Mouse (Mus musculus) cerebellum, postnatal 10 days (tissue): ENCODE results near the gene Stk10.
"Not testable (repeated sequence)": the region's sequence is repeated elsewhere in the genome, so short reads cannot be mapped to it uniquely, and the experiment has no call there.

Experiments
- DNase-seq, 2 experiments: peaks; one replicate each; pipeline ENCODE4 v3.0.0; 2021; ENCODE audit warnings: mixed read lengths in 2 of 2

Gene Stk10

GRCm38 (mm10) chr11:32532765-32533481 is at the start of gene Stk10:
Stk10 (plus strand) TSS chr11:32533305.
- DNase-seq, result peak; percentile 80 to 90

GRCm38 (mm10) chr11:32485290-32485689 is 47.8 kb upstream of the Stk10 start:
- peak; percentile 12 to 18 for DNase-seq

GRCm38 (mm10) chr11:32486621-32487020 is 46.5 kb upstream of the Stk10 start:
- DNase-seq, result no peak

GRCm38 (mm10) chr11:32487501-32487900 is 45.6 kb upstream of the Stk10 start:
- no peak for DNase-seq

GRCm38 (mm10) chr11:32488344-32488743 is 44.8 kb upstream of the Stk10 start:
- no peak for DNase-seq

GRCm38 (mm10) chr11:32488808-32489670 is 44.1 kb upstream of the Stk10 start:
- no peak for DNase-seq

GRCm38 (mm10) chr11:32491079-32491478 is 42.0 kb upstream of the Stk10 start:
- DNase-seq, result no peak

- DNase-seq, result peak; percentile 20 to 31
Measured at GRCm38 (mm10) chr11:32493312-32493711, 39.8 kb upstream of the Stk10 start.

GRCm38 (mm10) chr11:32495283-32495682 is 37.8 kb upstream of the Stk10 start:
- no peak for DNase-seq

GRCm38 (mm10) chr11:32498757-32499535 is 34.2 kb upstream of the Stk10 start:
- peak; percentile 77 to 79 for DNase-seq

GRCm38 (mm10) chr11:32499931-32500330 is 33.2 kb upstream of the Stk10 start:
- no peak for DNase-seq

- no peak for DNase-seq
Measured at GRCm38 (mm10) chr11:32503711-32504110, 29.4 kb upstream of the Stk10 start.

- no peak for DNase-seq
Measured at GRCm38 (mm10) chr11:32505091-32505739, 27.9 kb upstream of the Stk10 start.

- DNase-seq, result no peak
Measured at GRCm38 (mm10) chr11:32510930-32511329, 22.2 kb upstream of the Stk10 start.

GRCm38 (mm10) chr11:32514853-32515252 is 18.3 kb upstream of the Stk10 start:
- DNase-seq, result not testable (repeated sequence)

- peak; percentile 40 to 42 for DNase-seq
Measured at GRCm38 (mm10) chr11:32516091-32516490, 17.0 kb upstream of the Stk10 start.

- DNase-seq, result peak; percentile 52 to 61
Measured at GRCm38 (mm10) chr11:32516916-32517712, 16.0 kb upstream of the Stk10 start.

- DNase-seq, result no peak
Measured at GRCm38 (mm10) chr11:32518770-32519169, 14.3 kb upstream of the Stk10 start.

GRCm38 (mm10) chr11:32519354-32519753 is 13.8 kb upstream of the Stk10 start:
- DNase-seq, result no peak

- peak in 1 of 2 experiments; percentile 34 for DNase-seq
Measured at GRCm38 (mm10) chr11:32521246-32521645, 11.9 kb upstream of the Stk10 start.

- DNase-seq, result no peak
Measured at GRCm38 (mm10) chr11:32524122-32524920, 8.8 kb upstream of the Stk10 start.
